Mouse (Mus musculus): Measurements from ENCODE around the gene Synpo2. TPM values are rescaled to one million over a fixed set of nuclear protein-coding genes. Genes with fewer than 3 reads are reported as not detected.

Gene Synpo2
- polyA plus RNA-seq, 1 experiment from 2014 or later, result 19.9 TPM

GRCm38 (mm10) chr3:123092913-123093639 lies 142.9 kb downstream of the Synpo2 start:
- Histone ChIP-seq H3K9me3 (ENCODE audit: control insufficient read depth, low read length) (no peaks in the 10 kb centered on the region), H3K27ac (replicated peaks) (peak overlapping the region; percentile 76), H3K4me1 (replicated peaks; ENCODE audit: control insufficient read depth, insufficient read depth) (peaks cover 4% of the 10 kb centered on the region; the same call in 1 of the 2 replicates), H3K27me3 (ENCODE audit: control insufficient read depth, insufficient read depth, low read length) (no peaks in the 10 kb centered on the region), H3K4me2 (replicated peaks; ENCODE audit: low read depth) (peak overlapping the region; percentile 34), H3K36me3 (ENCODE audit: control insufficient read depth, insufficient read depth, low read length) (no peaks in the 10 kb centered on the region), H3K4me3 (ENCODE audit: low read depth, low read length) (no peak overlapping the region), H3K9ac (ENCODE audit: low read length) (peak overlapping the region; percentile 23; the same call in 1 of the 2 replicates)
- 34% methylated on average over 12 of the region's 12 CpGs for WGBS
- ATAC-seq (ENCODE audit: low FRiP score, low TSS enrichment) (peak; percentile 74), DNase-seq (ENCODE audit: low spot score) (peak; percentile 76)
- TF ChIP-seq CTCF (IDR thresholded peaks at IDR 0.05; ENCODE audit: low read depth), result no peak
- no peak for TF ChIP-seq EP300 (optimal IDR thresholded peaks at IDR 0.05)

- 20% methylated on average over 6 of the region's 6 CpGs for WGBS
- ATAC-seq (ENCODE audit: low FRiP score, low TSS enrichment) (no peak), DNase-seq (ENCODE audit: low spot score) (peak; percentile 20)
- Histone ChIP-seq H3K9me3 (ENCODE audit: control insufficient read depth, low read length) (no peaks in the 10 kb centered on the region), H3K4me3 (ENCODE audit: low read depth, low read length) (no peak overlapping the region), H3K4me1 (replicated peaks; ENCODE audit: control insufficient read depth, insufficient read depth) (peaks cover 4% of the 10 kb centered on the region; the same call in 1 of the 2 replicates), H3K27me3 (ENCODE audit: control insufficient read depth, insufficient read depth, low read length) (no peaks in the 10 kb centered on the region), H3K9ac (ENCODE audit: low read length) (0 out of 2 replicates have a peak overlapping the region, but pooled peaks have one; percentile 27), H3K36me3 (ENCODE audit: control insufficient read depth, insufficient read depth, low read length) (no peaks in the 10 kb centered on the region), H3K4me2 (replicated peaks; ENCODE audit: low read depth) (no peak overlapping the region), H3K27ac (replicated peaks) (no peak overlapping the region)
- no peak for TF ChIP-seq EP300 (optimal IDR thresholded peaks at IDR 0.05)
- no peak for TF ChIP-seq CTCF (IDR thresholded peaks at IDR 0.05; ENCODE audit: low read depth)
These were observed 143.5 kb downstream of the Synpo2 start for GRCm38 (mm10) chr3:123092442-123092841.

- DNase-seq (ENCODE audit: low spot score) (peak; percentile 55), ATAC-seq (ENCODE audit: low FRiP score, low TSS enrichment) (peak; percentile 74)
- TF ChIP-seq EP300 (optimal IDR thresholded peaks at IDR 0.05), result no peak
- no peak for TF ChIP-seq CTCF (IDR thresholded peaks at IDR 0.05; ENCODE audit: low read depth)
- 66% methylated on average over 11 of the region's 11 CpGs for WGBS
- no peak overlapping the region for H3K9ac ChIP-seq (ENCODE audit: low read length)
- H3K4me1 ChIP-seq (replicated peaks; ENCODE audit: control insufficient read depth, insufficient read depth), result peaks cover 4% of the 10 kb centered on the region; the same call in 1 of the 2 replicates
- no peak overlapping the region for H3K4me2 ChIP-seq (replicated peaks; ENCODE audit: low read depth)
- no peaks in the 10 kb centered on the region for H3K36me3 ChIP-seq (ENCODE audit: control insufficient read depth, insufficient read depth, low read length)
- no peaks in the 10 kb centered on the region for H3K9me3 ChIP-seq (ENCODE audit: control insufficient read depth, low read length)
- no peak overlapping the region for H3K4me3 ChIP-seq (ENCODE audit: low read depth, low read length)
- no peaks in the 10 kb centered on the region for H3K27me3 ChIP-seq (ENCODE audit: control insufficient read depth, insufficient read depth, low read length)
- peak overlapping the region; percentile 45; the same call in 1 of the 2 replicates for H3K27ac ChIP-seq (replicated peaks)
These were observed 146.5 kb downstream of the Synpo2 start for GRCm38 (mm10) chr3:123089297-123090020.

GRCm38 (mm10) chr3:123088284-123088683 lies 147.7 kb downstream of the Synpo2 start:
- Histone ChIP-seq H3K9ac (ENCODE audit: low read length) (no peak overlapping the region), H3K4me3 (ENCODE audit: low read depth, low read length) (no peak overlapping the region), H3K36me3 (ENCODE audit: control insufficient read depth, insufficient read depth, low read length) (no peaks in the 10 kb centered on the region), H3K27me3 (ENCODE audit: control insufficient read depth, insufficient read depth, low read length) (no peaks in the 10 kb centered on the region), H3K9me3 (ENCODE audit: control insufficient read depth, low read length) (no peaks in the 10 kb centered on the region), H3K27ac (replicated peaks) (no peak overlapping the region), H3K4me1 (replicated peaks; ENCODE audit: control insufficient read depth, insufficient read depth) (0 out of 2 replicates have a peak, but pooled peaks cover 4% of the 10 kb centered on the region), H3K4me2 (replicated peaks; ENCODE audit: low read depth) (no peak overlapping the region)
- TF ChIP-seq CTCF (IDR thresholded peaks at IDR 0.05; ENCODE audit: low read depth), result no peak
- ATAC-seq (ENCODE audit: low FRiP score, low TSS enrichment), result no peak
- WGBS, result 75% methylated on average over 5 of the region's 5 CpGs
- no peak for DNase-seq (ENCODE audit: low spot score)

- no peak for DNase-seq (ENCODE audit: low spot score)
- Histone ChIP-seq H3K4me3 (ENCODE audit: low read depth, low read length) (no peak overlapping the region), H3K9me3 (ENCODE audit: control insufficient read depth, low read length) (no peaks in the 10 kb centered on the region), H3K4me1 (replicated peaks; ENCODE audit: control insufficient read depth, insufficient read depth) (no peaks in the 10 kb centered on the region; the same call in 1 of the 2 replicates), H3K4me2 (replicated peaks; ENCODE audit: low read depth) (no peak overlapping the region), H3K36me3 (ENCODE audit: control insufficient read depth, insufficient read depth, low read length) (no peaks in the 10 kb centered on the region), H3K27ac (replicated peaks) (peak overlapping the region; percentile 26), H3K27me3 (ENCODE audit: control insufficient read depth, insufficient read depth, low read length) (no peaks in the 10 kb centered on the region), H3K9ac (ENCODE audit: low read length) (no peak overlapping the region; the same call in 1 of the 2 replicates)
- TF ChIP-seq EP300 (optimal IDR thresholded peaks at IDR 0.05) (no peak), CTCF (IDR thresholded peaks at IDR 0.05; ENCODE audit: low read depth) (no peak)
- ATAC-seq (ENCODE audit: low FRiP score, low TSS enrichment), result no peak
- 67% methylated on average over 16 of the region's 16 CpGs for WGBS
These were observed 150.0 kb downstream of the Synpo2 start for GRCm38 (mm10) chr3:123085871-123086501.
